Mouse (Mus musculus): ENCODE data around the gene Arhgap31. TPM values are rescaled to one million over a fixed set of nuclear protein-coding genes. Genes with fewer than 3 reads are reported as not detected.

Arhgap31 gene
- total RNA-seq (2021): 10 to 100 TPM; 37.4 to 43.5 TPM

DNA sequence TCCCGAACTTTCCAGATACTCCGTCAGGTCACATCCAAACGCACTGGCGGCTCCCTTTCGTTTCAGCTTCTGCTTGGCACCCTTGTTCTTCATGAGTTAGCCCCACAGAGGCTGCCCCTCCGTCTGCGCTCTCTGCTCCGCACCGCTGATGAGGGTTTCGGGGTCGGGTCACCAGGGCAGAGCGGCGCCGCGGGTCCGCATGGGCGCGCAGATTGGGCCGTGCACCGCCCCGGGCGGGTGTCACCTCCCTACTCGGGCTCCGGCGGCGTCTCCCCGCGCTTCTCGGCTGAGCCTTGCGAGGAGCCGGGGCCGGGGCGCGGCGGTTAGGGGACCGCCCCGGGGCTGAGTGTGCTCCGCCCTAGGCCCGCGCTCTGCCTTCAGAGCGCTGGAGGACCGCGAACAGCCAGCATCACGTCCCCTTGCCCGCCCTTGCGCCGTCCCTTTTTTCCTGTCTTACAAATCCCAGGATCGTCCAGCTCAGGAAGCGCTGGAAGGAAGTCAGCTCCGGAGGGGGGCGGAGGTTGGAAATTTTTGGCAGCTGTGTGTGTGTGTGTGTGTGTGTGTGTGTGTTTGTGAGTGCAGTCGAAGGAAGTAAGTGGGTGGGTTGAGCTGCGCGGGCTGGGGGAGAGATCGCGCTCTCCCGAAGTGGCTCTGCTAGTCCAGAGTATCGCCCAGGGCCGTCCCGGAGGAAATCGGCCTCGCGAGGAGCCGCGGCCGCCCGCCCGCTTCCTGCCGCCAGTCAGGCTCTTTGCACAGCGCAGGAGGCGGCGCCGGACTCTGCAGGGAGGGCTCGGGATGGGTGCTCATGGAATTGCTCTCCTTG lies at the start of gene Arhgap31:
Gene Arhgap31, minus strand, starts transcription at position 694 of the 823 bp plus-strand sequence.
- intact Hi-C loops (cut with DNase I): no loop called here
- peak; percentile 85 to 91 for DNase-seq

DNA sequence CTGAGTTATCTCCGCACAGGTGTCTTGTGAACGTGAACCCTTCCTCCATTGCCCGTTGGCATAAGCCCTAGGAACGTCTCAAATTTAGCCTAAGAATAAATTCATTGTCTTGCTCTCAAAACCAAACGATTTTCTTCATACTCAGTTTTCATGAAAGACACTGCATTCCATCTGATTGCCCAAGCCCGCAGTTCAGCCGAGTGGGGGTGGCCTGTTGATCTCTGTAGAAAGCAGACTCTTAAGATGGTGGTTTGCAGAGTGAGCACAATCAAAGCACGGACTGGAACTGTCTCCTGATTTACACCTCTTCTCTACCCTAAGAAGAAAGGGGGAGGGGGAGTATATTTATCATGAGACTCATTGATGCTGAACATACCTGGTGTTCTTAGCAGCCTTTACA lies 49.3 kb upstream of the Arhgap31 start:
- intact Hi-C loops (cut with DNase I): loop anchor here (5.0 kb wide), 1 partner anchor 50 kb away; no protein-coding TSS in a partner anchor
- no peak for DNase-seq

DNA sequence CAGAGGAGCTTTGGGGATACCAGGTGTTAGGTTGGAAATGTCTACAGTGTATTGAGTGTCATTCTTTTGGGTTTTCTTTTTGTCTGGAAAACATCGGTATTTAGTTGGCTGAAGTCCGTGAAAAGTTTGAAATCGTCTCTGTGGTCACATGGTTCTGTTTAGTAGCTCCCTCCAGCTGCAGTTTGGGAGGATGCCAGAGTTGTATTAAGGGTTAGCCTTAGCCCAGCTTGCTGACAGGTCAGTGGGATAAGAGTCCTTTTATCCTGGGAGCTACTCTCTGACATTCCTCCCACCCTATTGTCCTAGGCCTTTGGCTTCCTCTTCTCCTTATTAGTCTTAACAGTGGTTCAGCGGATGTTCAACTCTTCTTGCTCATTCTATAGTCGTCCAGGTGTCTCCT lies 48.9 kb upstream of the Arhgap31 start:
- intact Hi-C loops (cut with DNase I): loop anchor here (2.0 to 5.0 kb wide), 2 partner anchors 19 to 50 kb away; partner anchors contain the start of gene B4galt4
- no peak for DNase-seq

DNA sequence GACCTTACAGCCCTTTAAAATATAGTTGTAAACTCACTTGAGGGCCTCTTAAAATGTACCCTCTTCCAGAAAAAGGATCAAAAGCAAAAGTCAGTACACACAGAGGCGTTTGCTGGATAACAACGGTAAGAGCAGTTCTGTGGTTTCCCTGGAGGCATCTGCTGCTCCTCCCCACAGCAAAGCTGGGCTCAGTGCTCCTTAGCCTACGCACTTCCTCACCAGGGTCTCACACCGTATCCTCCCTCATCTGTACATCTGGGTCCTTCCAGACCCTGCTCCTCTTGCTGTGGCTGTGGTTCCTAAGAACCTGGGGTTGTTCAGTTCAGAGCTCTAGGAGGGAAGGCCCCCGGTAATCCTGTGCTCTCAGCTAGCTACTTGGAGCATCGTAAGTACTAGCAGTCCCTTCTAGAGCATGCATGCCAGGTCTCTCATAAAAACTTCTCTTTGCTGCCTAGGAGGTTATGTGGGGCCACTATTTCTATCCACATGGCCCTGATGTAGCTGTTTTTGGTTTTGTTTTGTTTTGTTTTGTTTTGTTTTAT lies 47.8 kb upstream of the Arhgap31 start:
- intact Hi-C loops (cut with DNase I): loop anchor here (2.0 to 5.0 kb wide), 2 partner anchors 18 to 51 kb away; partner anchors contain the start of gene B4galt4
- no peak for DNase-seq

DNA sequence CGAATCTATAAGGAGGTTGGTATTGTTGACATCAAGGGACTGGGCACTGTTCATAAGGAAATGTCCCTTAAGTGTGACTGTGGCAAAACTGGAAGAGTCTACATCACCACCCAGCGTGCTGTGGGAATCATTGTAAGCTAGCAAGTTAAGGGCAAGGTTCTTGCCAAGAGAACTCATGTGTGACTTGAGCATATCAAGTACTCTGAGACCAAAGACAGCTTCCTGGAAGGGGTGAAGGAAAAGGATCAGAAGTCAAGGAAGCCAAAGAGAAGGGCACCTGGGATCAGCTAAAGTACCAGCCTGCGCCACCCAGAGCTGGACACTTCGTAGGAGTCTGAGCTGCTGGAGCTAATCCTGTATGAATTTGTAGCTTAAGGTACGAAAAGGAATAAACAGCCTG lies 47.2 kb upstream of the Arhgap31 start:
- intact Hi-C loops (cut with DNase I): loop anchor here (2.0 to 5.0 kb wide), 2 partner anchors 17 to 52 kb away; partner anchors contain the start of gene B4galt4

DNA sequence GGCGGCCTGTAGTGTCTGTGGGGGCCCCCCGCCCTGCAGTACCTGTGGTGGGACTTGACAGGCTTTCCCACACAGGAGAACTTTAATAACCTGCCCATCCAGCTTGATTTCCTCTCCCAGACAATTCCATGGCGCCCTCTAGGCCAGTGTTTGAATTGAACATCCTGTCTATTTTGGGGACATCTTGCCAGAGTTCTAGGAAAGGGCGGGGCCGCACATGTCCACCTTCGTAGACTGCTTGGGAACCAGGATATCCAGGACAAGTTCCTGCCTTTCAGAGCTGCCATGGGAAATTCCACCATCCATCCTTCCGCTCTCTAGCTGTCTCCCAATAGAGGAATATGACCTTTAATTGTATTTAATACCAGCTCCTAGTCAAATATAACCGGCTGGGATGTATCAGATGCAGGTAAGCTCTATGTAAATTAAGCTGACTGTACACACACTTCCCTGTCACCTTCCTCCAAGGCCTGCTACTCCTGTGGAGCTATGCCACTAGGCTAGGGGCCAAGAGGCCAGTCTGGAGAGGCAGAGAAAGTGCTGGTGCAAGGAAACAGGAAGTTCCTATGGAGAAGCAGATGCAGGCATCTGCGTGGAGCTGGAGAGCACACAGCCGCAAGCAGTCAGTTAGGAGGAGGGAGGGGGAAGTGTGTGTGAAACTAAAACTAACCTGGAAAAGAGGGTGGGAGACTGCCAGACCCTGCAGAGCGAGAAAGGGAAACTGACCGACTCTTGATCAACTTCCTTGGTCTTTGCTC lies 45.2 kb upstream of the Arhgap31 start:
- intact Hi-C loops (cut with DNase I): loop anchor here (2.0 kb wide), 1 partner anchor 27 kb away; no protein-coding TSS in a partner anchor
- peak; percentile 30 to 54 for DNase-seq

More for the DNA sequence above, 47.2 kb upstream of the Arhgap31 start:
- DNase-seq: no peak

DNA sequence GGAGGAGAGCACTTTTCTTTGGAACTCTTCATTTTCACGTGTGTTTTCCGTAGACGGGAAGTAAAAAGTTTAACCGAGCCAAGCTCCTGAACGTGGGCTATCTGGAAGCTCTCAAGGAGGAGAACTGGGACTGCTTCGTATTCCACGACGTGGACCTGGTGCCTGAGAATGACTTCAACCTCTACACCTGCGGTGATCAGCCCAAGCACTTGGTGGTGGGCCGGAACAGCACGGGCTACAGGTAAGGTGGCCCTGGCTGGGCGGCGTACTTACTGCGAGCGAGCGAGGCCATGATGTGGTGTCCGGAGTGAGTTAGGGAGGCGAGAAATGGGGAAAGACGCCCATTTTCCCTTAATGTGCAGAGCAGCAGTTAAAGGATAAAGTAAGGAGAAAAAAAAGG lies 44.6 kb upstream of the Arhgap31 start:
- intact Hi-C loops (cut with DNase I): loop anchor here (2.0 kb wide), 1 partner anchor 27 kb away; no protein-coding TSS in a partner anchor
- DNase-seq: no peak

DNA sequence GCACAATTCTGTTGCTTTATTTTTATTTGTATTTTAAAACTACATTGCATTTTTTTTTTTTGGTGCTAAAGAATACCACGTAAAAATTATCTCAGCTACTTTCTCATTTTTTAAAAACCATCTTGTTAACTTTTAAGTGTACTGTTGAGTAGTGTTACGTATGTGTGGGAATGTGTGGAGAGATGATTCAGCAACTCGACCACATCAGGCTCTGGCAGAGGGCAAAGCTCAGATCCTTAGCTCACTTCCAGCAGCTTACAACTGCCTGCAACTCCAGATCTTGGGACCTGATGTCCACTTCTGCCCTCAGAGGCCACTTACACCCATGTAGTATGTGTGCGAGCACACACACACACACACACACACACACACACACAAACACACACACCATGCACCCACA lies 43.5 kb upstream of the Arhgap31 start:
- intact Hi-C loops (cut with DNase I): no loop called here
- DNase-seq: no peak

DNA sequence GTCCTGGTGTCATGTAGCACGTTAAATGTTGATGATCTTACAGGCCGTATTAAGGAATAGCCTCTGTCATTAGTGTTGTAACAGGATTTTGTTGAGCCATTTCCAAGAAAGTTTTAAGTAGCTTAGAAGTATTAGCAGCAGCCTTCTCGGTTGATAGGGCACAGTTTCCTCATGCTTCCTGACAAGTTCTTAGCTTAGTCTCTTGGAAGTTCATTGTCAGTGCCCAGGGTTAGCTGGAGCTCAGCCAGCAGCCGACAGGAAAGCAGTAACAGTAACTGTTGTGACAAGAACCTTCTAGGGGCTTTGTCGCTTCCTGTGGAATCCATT lies 43.1 kb upstream of the Arhgap31 start:
- peak in 1 of 2 experiments; percentile 40 for DNase-seq
- intact Hi-C loops (cut with DNase I): no loop called here

DNA sequence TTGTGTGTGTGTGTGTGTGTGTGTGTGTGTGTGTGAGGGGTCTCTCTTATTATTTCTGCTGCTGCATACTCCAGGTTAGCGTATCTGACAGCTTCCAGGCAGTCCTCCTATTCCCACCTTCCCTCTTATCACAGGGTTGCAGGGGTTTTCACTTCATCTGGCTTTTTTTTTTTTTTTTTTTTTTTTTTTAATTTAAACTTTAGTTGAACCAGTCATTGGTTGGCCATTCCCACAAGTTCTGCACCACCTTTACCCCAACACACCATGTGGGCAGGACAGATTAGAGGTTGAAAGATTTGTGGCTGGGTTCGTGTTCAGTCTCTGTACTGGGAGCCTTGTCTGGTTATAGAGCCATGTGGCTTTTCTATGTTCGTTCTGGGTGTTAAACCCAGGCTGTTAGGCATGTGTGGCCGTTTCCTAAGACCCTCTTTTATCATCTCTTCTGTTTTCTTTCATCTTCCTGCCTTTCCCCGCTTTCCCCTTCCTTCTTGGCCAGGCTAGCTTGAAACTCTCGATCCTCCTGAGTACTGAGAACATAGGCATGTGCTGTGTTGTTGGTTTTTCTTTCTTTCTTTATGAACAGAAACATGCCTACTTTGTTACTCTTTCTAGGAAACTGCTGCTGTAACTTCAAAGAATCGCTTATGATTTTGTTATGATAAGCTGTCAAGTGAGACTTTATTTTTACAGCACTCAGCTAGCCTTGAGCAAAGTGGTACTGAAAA lies 42.5 kb upstream of the Arhgap31 start:
- no peak for DNase-seq
- intact Hi-C loops (cut with DNase I): no loop called here

DNA sequence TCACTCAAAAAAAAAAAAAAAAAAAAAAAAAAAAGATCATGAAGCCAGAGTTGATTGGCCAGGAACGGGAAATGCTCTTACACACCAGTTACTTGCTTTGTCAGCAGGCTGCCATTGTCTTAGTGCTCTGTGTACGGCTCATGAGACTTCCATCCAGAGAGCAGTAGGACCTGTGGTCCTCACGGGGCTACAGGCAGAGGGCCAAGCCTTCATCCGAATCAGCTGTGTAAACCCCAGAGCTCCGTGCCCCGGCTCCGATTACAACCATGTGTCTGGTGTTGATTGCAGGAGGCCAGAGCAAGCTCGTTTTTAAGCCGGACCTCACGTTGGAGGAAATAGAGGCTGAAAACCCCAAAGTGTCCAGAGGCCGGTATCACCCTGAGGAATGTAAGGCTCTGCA lies 40.6 kb upstream of the Arhgap31 start:
- intact Hi-C loops (cut with DNase I): no loop called here
- no peak for DNase-seq

DNA sequence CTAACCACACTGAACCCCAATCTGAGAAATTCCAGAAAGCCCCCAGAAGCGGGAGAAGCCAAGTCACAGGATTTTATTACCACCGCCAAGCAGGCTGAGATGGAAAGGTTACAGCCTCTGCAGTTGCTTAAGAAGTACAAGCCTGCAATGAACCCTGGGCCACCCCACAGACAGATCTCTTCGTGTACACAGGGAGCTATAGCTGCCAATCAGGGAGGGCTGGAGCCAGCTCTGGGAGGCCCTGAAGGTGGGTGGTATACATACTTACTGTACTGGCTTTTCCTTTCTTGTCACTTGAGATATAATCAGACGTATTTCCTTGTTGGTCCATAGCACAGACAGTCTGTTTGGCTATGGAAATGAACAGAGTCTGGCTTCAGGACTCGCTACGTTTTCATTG lies 37.7 kb upstream of the Arhgap31 start:
- no peak for DNase-seq
- intact Hi-C loops (cut with DNase I): no loop called here

DNA sequence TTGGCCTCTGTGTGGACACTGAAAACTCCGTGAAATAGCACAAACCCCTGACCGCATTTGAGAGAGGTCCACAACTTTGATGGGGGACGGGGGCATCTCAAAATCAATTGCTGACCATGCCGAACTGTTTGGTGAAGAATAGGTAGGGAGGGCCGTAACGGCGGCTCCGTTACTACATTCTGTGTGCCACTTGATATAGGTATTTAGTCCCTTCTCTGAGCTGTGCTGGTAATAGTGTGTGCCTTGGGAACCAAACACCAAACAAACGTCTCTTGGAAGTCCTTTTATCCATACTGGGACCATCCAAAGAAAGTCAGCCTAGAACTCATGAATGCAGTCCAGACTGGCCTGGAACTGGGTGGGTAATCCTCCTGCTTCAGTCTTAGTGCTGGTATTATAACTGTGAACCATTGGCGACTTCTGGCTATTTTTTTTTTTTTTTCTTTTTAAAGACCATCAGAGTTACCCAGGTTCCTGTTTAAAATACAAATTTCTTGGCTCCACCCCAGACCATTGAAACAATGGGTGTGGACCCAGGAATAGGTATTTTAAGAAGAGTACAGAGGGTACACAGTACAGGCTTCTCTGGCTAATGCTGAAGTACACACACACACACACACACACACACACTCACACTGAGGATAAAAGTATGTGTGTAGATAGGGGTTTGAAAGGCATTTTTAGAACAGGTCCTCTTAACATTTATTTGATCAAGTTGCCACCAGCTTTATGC lies 31.0 kb upstream of the Arhgap31 start:
- DNase-seq: no peak
- intact Hi-C loops (cut with DNase I): loop anchor here (2.0 kb wide), 1 partner anchor 17 kb away; no protein-coding TSS in a partner anchor

DNA sequence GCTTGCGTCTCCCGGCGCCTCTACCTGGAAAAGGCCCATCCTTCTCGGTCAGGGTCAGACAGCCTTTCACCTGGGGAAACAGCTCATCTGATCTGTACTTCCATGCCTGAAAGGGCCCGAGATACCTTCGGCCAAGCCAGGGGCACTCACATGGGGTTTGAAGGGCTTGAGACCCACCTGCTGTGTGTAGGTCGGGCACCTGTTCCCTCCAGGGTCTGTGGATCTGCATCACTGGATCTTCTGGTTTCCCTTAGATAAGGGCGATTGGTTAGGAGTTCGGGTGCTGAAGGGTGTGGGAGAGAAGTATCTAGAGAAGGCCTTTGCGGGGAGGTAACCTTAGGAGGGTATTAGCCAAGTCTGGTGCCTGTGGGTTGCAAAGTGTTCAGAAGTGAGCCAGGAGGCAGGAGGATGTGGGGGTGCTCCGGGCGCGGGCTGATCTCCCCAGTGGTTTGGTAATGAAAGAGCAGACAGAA lies 29.6 kb upstream of the Arhgap31 start:
- peak; percentile 34 to 42 for DNase-seq
- intact Hi-C loops (cut with DNase I): loop anchor here (2.0 kb wide), 1 partner anchor 18 kb away; no protein-coding TSS in a partner anchor

DNA sequence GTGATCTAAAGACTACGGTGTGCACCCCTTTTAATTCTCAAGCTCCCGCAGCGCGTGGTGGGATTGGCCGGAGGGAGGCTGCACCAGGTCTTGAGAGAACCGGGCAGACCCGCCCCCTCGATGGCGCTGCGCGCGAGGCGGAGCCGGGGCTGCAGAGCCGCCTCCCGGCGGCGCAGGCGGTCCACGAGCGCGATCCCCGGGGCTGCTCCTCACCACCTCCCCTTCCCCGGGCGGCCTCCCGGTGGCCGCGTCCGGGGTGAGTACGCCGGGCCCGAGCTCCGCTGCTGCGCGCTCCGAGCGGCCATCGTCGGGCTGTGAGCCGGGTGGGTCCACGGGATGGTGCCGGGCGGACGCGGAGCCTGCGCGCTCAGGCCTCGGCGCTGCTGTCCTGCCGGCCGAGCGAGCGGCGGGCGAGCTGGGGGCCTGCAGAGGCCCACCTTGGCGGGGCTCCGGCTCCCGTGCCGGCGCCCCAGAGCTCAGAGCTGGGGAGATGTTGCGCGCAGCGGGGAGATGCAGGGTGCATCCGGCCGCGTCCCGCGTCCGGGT lies 29.1 kb upstream of the Arhgap31 start, which contains the start of gene B4galt4:
Gene B4galt4, plus strand, starts transcription at position 152 of the 546 bp plus-strand sequence.
- intact Hi-C loops (cut with DNase I): loop anchor here (2.0 kb wide), 1 partner anchor 19 kb away; no protein-coding TSS in a partner anchor
- DNase-seq: peak; percentile 83 to 85

DNA sequence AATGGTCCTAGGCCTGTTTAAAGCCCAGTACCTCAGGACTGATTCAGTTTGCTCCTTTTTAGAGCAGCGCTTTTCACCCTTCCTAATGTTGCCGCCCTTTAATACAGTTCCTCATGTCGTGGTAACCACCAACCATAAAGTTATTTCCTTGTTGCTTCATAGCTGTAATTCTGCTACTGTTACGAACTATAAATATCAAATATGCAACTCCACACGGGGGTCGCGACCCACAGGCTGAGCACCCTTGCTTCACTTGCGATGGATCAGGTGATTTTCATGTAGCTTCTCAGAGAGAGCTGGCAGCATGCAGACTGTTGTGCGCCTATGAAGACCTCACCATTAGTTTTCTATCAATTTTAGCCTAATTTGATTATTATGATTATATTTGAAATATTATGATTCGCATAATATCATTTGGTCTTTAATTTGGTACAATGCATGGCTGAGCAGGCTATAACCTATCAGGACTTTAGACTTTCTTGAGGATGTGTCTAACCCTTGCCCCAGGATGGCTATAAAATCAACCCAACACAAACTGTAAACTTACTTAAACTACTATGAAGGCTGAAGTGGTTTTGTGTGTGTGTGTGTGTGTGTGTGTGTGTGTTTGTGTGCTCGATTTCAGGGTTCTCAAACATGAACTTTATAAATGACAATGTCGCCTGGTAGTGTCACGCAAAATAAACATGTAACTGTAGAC lies 28.3 kb upstream of the Arhgap31 start:
- intact Hi-C loops (cut with DNase I): no loop called here
- DNase-seq: no peak

DNA sequence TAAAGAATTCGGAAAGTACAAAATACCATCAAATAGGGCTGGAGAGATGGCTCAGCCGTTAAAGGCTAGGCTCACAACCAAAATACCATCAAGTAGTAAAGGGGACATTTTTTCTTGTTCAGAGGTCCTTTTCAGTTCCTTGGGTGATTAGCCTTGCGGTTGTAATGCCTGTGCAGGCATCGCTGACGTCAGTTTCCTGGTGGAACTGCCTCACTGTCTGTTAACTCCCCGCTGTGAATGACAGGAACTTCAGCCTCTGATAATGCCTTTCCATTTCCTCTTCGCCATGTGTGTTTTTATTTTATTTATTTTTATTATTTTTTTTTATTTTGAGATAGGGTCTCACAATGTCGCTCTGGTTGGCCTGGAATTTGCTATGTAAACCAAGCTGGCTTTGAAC lies 17.8 kb upstream of the Arhgap31 start:
- DNase-seq: no peak
- intact Hi-C loops (cut with DNase I): loop anchor here (2.0 to 10.0 kb wide), 3 partner anchors 28 to 196 kb away; no protein-coding TSS in a partner anchor

DNA sequence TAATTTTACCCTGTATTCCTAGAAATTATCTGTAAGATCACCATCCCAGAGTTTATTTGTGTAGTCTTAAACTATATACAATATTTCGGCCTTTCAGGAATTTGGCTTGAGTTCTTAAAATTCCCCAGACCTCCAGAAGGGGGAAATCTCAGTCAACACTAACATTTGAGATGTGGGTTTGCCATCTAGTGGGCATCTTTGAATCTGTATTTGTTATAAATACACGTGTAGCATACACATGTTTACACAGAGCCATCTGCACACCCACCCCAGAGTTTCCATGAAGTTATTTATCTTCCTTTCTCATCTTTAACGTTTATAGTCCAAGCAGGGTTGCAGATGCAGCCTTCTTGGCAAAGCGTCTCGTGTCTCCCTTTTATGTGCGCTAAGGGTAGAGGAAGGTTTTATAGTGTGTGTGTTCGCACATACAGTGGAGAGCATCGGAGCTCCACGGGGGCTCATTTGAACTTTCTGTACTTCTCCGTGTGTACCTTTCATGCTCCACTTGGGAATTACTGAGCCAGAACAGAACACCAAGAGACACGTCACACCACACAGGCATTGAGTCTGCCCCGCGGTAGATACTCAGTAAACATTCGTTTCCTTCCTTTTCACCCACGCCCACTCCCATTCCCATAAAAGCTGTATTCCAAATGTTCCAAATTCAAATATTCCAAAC lies 16.7 kb upstream of the Arhgap31 start:
- no peak for DNase-seq
- intact Hi-C loops (cut with DNase I): loop anchor here (2.0 to 10.0 kb wide), 5 partner anchors 29 to 385 kb away; partner anchors contain the start of genes Cox17, Gm21987 and Maats1

Data from heart, postnatal 36 days (tissue).